Mouse (Mus musculus): ENCODE measurements around the gene Kif26a. TPM values are rescaled to one million over a fixed set of nuclear protein-coding genes. Genes with fewer than 3 reads are reported as not detected.

Gene Kif26a
- polyA plus RNA-seq, 1 experiment from 2014 or later: 4.4 TPM

DNA sequence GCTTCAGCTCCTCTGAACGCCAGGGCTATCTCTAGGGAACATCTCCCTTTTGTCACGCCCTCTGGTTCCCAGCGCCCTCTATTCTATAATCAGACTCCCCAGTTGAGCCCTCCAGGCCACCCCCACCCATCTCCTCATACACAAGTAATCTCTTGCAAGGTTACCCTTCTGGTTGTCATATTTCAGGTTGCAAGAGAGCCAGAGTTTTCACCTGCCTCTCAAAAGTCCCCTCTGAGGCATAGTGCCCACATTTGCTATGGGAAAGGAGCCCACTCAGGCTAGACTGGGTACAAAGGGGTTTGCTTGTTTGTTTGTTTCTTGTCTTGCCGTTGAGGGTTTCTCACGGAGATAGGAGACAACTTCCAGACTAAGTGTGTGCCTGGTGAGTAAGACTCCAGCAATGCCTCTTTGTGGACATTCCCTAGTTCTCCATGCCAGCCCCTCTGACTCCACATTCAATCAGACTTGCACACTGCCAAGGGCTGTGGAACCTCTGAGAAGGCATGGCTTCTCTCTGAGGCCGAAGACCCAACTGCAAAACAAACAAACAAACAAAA lies 16.6 kb upstream of the Kif26a start:
- Histone ChIP-seq H3K9ac (replicated peaks; ENCODE audit: low read length) (peak overlapping the region; percentile 13; the same call in 1 of the 2 replicates), H3K4me3 (ENCODE audit: low read length) (no peak overlapping the region)
- 63% methylated on average over 6 of the region's 6 CpGs for WGBS

DNA sequence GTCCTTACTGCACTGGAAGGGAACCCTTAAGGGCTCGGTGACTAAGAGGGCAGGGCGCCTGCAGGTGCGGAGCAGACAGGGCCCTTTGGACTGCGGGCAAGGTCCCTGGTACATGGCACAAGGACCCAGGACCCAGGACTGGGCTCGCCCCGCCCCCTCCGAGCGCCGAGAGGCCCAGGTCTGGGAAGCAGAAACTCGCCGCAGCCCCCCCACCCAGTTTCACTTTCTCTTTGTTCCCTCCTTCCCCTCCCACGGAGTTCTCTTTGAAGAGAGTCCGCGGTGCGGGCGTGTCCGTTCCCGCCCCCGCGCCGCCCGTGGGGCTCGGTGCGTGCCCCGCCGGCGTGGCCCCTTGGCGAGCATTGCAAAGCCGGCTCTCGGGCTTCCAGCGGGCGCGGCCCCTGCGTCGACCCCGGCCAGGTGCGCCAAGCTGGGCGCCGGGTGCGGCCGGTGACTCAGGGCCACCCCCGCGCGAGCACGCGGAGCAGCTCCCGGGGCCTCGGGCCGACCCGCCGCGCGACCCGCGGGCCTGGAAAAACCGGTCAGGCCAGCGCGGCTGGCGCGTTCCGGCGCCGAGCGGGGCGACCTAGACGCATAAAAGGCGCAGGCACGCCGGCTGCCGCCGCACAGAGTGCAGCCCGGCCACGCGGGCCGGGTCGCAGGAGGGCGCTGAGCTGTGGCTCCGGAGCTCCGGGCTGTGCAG lies 15.7 kb upstream of the Kif26a start:
- Histone ChIP-seq H3K27ac (ENCODE audit: low read length) (peak overlapping the region; percentile 93), H3K9me3 (ENCODE audit: low read length) (no peaks in the 10 kb centered on the region), H3K4me2 (replicated peaks; ENCODE audit: low read depth, low read length) (peak overlapping the region; percentile 80), H3K36me3 (ENCODE audit: insufficient read depth, low read length) (no peaks in the 10 kb centered on the region), H3K27me3 (ENCODE audit: insufficient read depth, low read length) (peaks cover 37% of the 10 kb centered on the region), H3K4me1 (ENCODE audit: insufficient read depth, low read length) (peaks cover 21% of the 10 kb centered on the region), H3K9ac (replicated peaks; ENCODE audit: low read length) (peak overlapping the region; percentile 76), H3K4me3 (ENCODE audit: low read length) (peak overlapping the region; percentile 77)
- ATAC-seq (ENCODE audit: low FRiP score, low TSS enrichment): peak; percentile 86
- under 1% methylated on average over 63 of the region's 79 CpGs for WGBS

More for the DNA sequence above, 16.6 kb upstream of the Kif26a start:
- Histone ChIP-seq H3K4me1 (ENCODE audit: insufficient read depth, low read length) (peaks cover 21% of the 10 kb centered on the region), H3K9me3 (ENCODE audit: low read length) (no peaks in the 10 kb centered on the region), H3K4me2 (replicated peaks; ENCODE audit: low read depth, low read length) (no peak overlapping the region), H3K27ac (ENCODE audit: low read length) (peak overlapping the region; percentile 93), H3K27me3 (ENCODE audit: insufficient read depth, low read length) (peaks cover 37% of the 10 kb centered on the region), H3K36me3 (ENCODE audit: insufficient read depth, low read length) (no peaks in the 10 kb centered on the region)
- ATAC-seq (ENCODE audit: low FRiP score, low TSS enrichment): no peak

DNA sequence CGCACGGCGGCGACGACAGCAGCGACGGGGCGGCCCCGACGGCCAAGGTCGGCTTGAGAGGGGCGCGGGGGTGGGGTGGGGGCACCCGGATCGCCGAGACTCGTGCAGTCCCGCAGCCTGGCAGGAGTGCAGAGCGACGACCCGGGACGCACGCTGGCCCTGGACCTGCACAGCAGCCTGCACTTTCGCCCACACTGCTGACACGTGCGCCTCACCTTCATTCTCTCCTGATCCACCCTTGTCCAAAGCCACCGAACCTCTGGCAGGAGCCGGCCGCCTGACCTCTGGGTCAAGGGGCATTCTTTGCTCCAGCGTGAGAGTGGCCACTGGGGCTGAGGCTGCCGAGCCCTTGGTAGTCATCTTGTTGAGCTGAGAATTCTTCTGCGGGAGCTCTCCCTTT lies 15.1 kb upstream of the Kif26a start:
- Histone ChIP-seq H3K9ac (replicated peaks; ENCODE audit: low read length) (peak overlapping the region; percentile 76), H3K9me3 (ENCODE audit: low read length) (no peaks in the 10 kb centered on the region), H3K36me3 (ENCODE audit: insufficient read depth, low read length) (no peaks in the 10 kb centered on the region), H3K4me1 (ENCODE audit: insufficient read depth, low read length) (peaks cover 21% of the 10 kb centered on the region), H3K27ac (ENCODE audit: low read length) (peak overlapping the region; percentile 78), H3K4me3 (ENCODE audit: low read length) (peak overlapping the region; percentile 77), H3K27me3 (ENCODE audit: insufficient read depth, low read length) (peaks cover 37% of the 10 kb centered on the region), H3K4me2 (replicated peaks; ENCODE audit: low read depth, low read length) (peak overlapping the region; percentile 80)
- peak; percentile 55 for ATAC-seq (ENCODE audit: low FRiP score, low TSS enrichment)
- WGBS: 9% methylated on average over 28 of the region's 32 CpGs

DNA sequence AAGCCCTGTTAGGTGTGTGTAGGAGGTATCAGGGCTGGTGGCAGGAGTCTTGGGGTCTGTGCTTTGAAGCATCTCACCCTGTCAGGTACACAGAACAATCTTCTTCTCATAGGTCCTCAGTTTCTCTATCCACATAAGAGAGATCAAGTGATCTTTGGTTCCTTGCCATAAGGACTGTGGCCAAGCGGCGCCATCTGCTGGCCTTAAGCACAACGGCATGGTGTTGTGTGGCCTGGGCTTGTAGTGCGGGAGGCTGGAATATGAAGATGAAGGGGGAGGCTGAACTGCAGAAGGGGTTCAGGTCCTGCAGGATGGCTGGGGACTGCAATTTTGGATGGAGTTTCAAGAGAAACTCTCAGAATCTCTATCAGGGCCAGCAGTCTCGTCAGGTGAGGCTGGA lies 5.8 kb upstream of the Kif26a start:
- H3K4me2 ChIP-seq (replicated peaks; ENCODE audit: low read depth, low read length): no peak overlapping the region
- H3K27me3 ChIP-seq (ENCODE audit: insufficient read depth, low read length): peaks cover 43% of the 10 kb centered on the region
- H3K36me3 ChIP-seq (ENCODE audit: insufficient read depth, low read length): no peaks in the 10 kb centered on the region
- ATAC-seq (ENCODE audit: low FRiP score, low TSS enrichment): no peak
- H3K9ac ChIP-seq (replicated peaks; ENCODE audit: low read length): no peak overlapping the region
- no peak overlapping the region for H3K27ac ChIP-seq (ENCODE audit: low read length)
- 9% methylated on average over 5 of the region's 5 CpGs for WGBS
- no peaks in the 10 kb centered on the region for H3K9me3 ChIP-seq (ENCODE audit: low read length)
- peaks cover 15% of the 10 kb centered on the region for H3K4me1 ChIP-seq (ENCODE audit: insufficient read depth, low read length)
- H3K4me3 ChIP-seq (ENCODE audit: low read length): no peak overlapping the region

DNA sequence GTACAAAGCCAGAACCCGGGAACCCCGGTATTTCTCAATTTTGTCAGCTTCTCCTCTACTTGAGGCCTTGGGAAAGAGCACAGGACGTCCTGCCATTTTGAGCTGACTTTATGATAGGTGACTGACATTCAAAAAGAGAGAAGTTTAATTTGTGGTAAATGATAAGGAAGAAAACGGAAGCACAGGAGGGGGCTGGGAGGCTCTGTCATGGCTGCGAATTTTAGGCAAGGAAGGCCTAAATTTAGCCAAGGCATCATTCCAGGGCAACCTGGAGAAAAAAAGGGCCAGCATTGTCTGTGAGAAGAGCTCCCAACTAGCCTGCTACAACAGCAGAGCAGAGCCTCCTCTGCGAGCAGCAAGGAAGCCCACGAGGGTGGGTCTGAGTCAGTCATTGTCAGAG lies 5.3 kb upstream of the Kif26a start:
- no peak for ATAC-seq (ENCODE audit: low FRiP score, low TSS enrichment)

DNA sequence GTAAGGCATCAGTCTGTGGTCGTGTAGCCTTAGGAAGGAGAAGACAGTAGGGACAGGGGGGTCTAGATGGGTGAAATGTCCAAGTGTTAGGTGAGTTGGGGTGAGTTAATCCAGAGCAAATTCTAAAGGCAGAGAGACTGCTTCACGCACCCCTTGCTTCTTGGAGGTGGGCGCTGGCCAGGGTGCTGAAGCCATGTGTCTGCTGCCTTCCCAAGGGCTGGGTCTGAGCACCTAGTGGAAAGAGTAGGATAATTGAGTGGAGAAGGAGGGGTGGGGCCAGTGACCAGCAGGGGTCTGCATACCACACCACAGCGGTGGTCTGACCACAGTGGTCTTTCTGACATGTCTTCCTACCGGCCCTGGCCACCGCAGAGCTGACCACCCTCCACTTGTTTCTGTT lies 4.7 kb upstream of the Kif26a start:
- H3K36me3 ChIP-seq (ENCODE audit: insufficient read depth, low read length): no peaks in the 10 kb centered on the region
- H3K9ac ChIP-seq (replicated peaks; ENCODE audit: low read length): no peak overlapping the region
- WGBS: 5% methylated on average over 6 of the region's 6 CpGs
- no peak overlapping the region for H3K27ac ChIP-seq (ENCODE audit: low read length)
- H3K4me1 ChIP-seq (ENCODE audit: insufficient read depth, low read length): peaks cover 26% of the 10 kb centered on the region
- no peaks in the 10 kb centered on the region for H3K9me3 ChIP-seq (ENCODE audit: low read length)
- H3K4me2 ChIP-seq (replicated peaks; ENCODE audit: low read depth, low read length): no peak overlapping the region
- ATAC-seq (ENCODE audit: low FRiP score, low TSS enrichment): no peak
- no peak overlapping the region for H3K4me3 ChIP-seq (ENCODE audit: low read length)
- peaks cover 46% of the 10 kb centered on the region for H3K27me3 ChIP-seq (ENCODE audit: insufficient read depth, low read length)

More for the DNA sequence above, 5.3 kb upstream of the Kif26a start:
- H3K9me3 ChIP-seq (ENCODE audit: low read length): no peaks in the 10 kb centered on the region
- no peak overlapping the region for H3K4me2 ChIP-seq (replicated peaks; ENCODE audit: low read depth, low read length)
- H3K27ac ChIP-seq (ENCODE audit: low read length): no peak overlapping the region
- WGBS: 57% methylated on average over 7 of the region's 7 CpGs
- H3K36me3 ChIP-seq (ENCODE audit: insufficient read depth, low read length): no peaks in the 10 kb centered on the region
- H3K4me3 ChIP-seq (ENCODE audit: low read length): no peak overlapping the region
- H3K27me3 ChIP-seq (ENCODE audit: insufficient read depth, low read length): peaks cover 43% of the 10 kb centered on the region
- H3K4me1 ChIP-seq (ENCODE audit: insufficient read depth, low read length): peaks cover 20% of the 10 kb centered on the region
- no peak overlapping the region for H3K9ac ChIP-seq (replicated peaks; ENCODE audit: low read length)

DNA sequence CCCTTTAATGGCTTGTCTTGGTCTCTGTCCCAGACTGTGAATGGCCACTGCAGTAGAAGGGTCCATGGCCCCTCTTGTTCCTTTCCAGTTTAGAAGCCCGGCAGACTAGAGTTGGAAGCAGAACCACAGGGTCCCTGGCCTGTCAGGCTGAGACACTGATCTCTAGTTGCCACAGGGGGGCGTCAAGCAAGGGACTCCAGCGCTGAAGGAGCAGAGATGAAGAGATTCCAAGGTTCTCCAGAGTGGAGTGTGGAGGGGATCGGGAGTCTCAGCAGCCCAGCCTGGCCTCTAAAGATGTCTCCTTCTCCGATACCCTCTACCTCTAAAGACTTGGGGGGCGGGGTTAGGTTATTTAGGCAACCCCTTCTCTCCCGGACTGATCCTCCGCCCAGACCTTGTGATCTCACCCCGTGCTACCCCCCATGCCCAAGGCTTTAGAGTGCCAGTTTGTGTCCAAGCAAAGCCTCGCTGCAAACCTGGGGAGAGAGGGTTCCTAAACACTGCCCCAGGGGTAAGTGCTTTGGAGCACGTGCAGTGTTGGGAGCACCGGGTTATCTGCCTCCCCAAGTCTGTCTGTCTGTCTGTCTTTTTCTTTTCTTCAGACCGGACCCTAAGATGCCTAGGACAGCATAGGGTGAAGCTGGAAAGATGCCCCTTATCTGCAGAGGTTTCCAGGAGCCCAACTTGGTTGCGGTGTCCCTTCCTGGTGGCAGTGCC lies 2.7 kb upstream of the Kif26a start:
- no peak for ATAC-seq (ENCODE audit: low FRiP score, low TSS enrichment)
- 6% methylated on average over 14 of the region's 14 CpGs for WGBS
- no peaks in the 10 kb centered on the region for H3K9me3 ChIP-seq (ENCODE audit: low read length)
- no peaks in the 10 kb centered on the region for H3K36me3 ChIP-seq (ENCODE audit: insufficient read depth, low read length)
- H3K27me3 ChIP-seq (ENCODE audit: insufficient read depth, low read length): peaks cover 55% of the 10 kb centered on the region
- no peak overlapping the region for H3K9ac ChIP-seq (replicated peaks; ENCODE audit: low read length)
- H3K27ac ChIP-seq (ENCODE audit: low read length): no peak overlapping the region
- peak overlapping the region; percentile 61 for H3K4me3 ChIP-seq (ENCODE audit: low read length)
- H3K4me1 ChIP-seq (ENCODE audit: insufficient read depth, low read length): peaks cover 41% of the 10 kb centered on the region
- H3K4me2 ChIP-seq (replicated peaks; ENCODE audit: low read depth, low read length): peak overlapping the region; percentile 87

DNA sequence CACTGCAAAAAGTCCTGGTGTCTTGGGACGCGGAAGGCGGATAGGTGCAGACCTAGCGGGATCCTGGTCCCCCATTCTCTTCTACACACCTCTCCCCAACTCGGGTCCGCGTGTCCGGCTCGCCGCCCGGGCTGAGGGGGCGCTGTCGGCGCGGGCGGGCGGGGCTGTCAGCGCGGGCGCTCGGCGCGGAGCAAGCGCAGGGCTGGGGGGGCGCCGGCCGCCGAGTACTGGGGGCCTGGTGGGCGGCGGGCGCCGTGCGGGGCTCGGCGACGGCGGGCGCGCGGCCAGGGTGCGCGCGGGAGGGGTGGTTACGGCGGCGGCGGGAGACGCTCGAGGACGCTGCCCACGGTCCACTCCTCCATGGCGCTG lies 2.2 kb upstream of the Kif26a start:
- no peaks in the 10 kb centered on the region for H3K9me3 ChIP-seq (ENCODE audit: low read length)
- peaks cover 61% of the 10 kb centered on the region for H3K27me3 ChIP-seq (ENCODE audit: insufficient read depth, low read length)
- peak overlapping the region; percentile 61 for H3K4me3 ChIP-seq (ENCODE audit: low read length)
- H3K4me1 ChIP-seq (ENCODE audit: insufficient read depth, low read length): peaks cover 41% of the 10 kb centered on the region
- H3K4me2 ChIP-seq (replicated peaks; ENCODE audit: low read depth, low read length): peak overlapping the region; percentile 87
- H3K9ac ChIP-seq (replicated peaks; ENCODE audit: low read length): 0 out of 2 replicates have a peak overlapping the region, but pooled peaks have one; percentile 36
- no peak for ATAC-seq (ENCODE audit: low FRiP score, low TSS enrichment)
- WGBS: under 1% methylated on average over 33 of the region's 52 CpGs
- H3K36me3 ChIP-seq (ENCODE audit: insufficient read depth, low read length): no peaks in the 10 kb centered on the region
- no peak overlapping the region for H3K27ac ChIP-seq (ENCODE audit: low read length)

DNA sequence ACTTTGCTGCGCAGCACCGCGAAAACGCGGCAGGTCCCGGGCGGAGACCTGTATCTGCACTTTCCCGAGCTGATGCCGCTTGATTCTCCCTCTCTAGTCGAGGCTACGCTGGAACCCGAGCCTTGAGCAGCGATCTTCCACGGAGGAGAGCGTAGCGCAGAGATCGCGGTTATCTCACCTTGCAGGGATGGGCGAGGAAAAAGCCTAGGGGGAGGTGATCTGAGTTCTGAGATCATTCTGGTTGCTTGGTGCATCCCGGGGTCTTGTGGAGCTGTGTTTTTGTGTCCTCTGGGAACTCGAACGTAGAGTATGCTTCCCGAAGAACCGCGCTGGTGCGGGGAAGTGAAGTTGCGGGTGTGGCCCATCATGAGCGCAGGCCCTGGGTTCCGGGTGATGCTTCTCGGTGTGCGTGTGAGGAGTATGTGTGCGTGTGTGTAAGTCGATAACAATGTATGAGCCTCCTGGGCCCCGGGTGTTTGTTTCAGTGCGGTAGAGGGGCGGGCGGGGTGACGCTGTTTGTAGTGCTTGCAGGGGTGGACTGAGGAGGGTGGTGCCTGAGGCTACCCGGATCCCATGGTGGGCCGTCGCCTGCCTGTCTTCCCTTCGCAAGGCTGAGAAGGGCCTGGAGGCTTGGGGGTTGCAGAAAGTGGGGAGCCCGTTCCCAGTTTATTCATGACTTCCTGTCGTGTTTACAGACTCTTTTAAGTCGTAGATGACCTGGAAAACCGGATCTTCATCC lies 1.5 kb upstream of the Kif26a start:
- WGBS: 2% methylated on average over 46 of the region's 46 CpGs
- peaks cover 62% of the 10 kb centered on the region for H3K27me3 ChIP-seq (ENCODE audit: insufficient read depth, low read length)
- H3K36me3 ChIP-seq (ENCODE audit: insufficient read depth, low read length): no peaks in the 10 kb centered on the region
- peak overlapping the region; percentile 87 for H3K4me2 ChIP-seq (replicated peaks; ENCODE audit: low read depth, low read length)
- H3K9ac ChIP-seq (replicated peaks; ENCODE audit: low read length): 0 out of 2 replicates have a peak overlapping the region, but pooled peaks have one; percentile 36
- no peak overlapping the region for H3K27ac ChIP-seq (ENCODE audit: low read length)
- no peaks in the 10 kb centered on the region for H3K9me3 ChIP-seq (ENCODE audit: low read length)
- no peak for ATAC-seq (ENCODE audit: low FRiP score, low TSS enrichment)
- peaks cover 41% of the 10 kb centered on the region for H3K4me1 ChIP-seq (ENCODE audit: insufficient read depth, low read length)
- peak overlapping the region; percentile 61 for H3K4me3 ChIP-seq (ENCODE audit: low read length)
